Mouse (Mus musculus) stomach, postnatal 0 days (tissue): ENCODE measurements around the gene Kcnv2.

ENCODE experiments used
- CTCF ChIP-seq: IDR thresholded peaks from 2 replicates; pipeline ENCODE4 v1.5.1; 2016; ENCODE audit warnings: antibody characterized with exemption, low read depth, mild to moderate bottlenecking, moderate library complexity
- EP300 ChIP-seq: optimal IDR thresholded peaks from 2 replicates; pipeline ENCODE3; 2016; ENCODE audit warnings: antibody characterized with exemption

DNA sequence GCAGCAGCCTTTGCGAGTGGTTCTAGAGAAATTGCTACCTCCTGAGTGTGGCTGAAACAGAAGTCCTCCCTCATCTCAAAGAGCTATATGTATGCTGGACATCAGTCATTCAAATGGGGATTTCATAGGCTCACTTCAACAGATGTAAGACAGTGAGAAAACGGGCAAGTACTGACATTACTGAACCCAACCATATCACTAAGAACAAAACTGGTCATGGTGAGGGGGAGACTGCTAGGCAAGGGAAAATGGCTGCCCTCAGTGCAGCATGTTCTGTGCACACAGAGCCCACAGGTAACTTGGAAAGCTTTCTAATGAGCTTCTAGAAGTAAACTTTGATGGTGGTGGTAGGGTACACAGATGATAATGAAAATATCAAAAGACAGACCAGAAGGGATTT is 12.3 kb upstream of the Kcnv2 start:
- TF ChIP-seq CTCF (no peak), EP300 (no peak)
